35 mouse cellular contexts compared by ENCODE assay signal in the genomic region with DNA sequence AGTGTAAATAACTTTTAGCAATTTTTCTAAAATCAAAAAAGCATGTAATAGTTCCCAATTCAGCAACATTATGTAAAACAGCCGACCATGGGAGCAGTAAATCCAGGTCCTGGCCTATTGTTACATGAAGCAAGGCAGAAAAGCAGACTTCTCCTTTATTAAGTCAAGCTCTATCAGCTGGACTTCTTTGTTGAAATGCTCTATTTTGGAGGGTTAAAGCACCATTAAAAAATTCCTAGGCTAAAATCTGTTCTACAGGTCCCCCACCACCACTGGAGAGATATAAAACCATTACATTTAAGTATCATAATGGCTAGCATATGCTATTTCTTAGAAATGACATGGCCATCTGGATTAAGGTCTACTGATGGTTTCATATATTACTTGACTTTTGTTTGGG.
"Had no signal": no experiment of that assay in that cellular context is flagged by ENCODE, and none has a peak within 500 bp of the region (broad histone marks: within the 10 kb centered on the region; RNA-seq: fewer than 3 reads in every experiment).

No protein-coding gene starts in this region.

- H3K27ac ChIP-seq: heart, embryonic 10.5 days; heart, embryonic 13.5 days; heart, embryonic 15.5 days; hindbrain, embryonic 10.5 days; hindbrain, embryonic 12.5 days; hindbrain, embryonic 13.5 days; hindbrain, embryonic 14.5 days; hindbrain, embryonic 15.5 days; hindbrain, postnatal 0 days; intestine, embryonic 15.5 days; kidney, postnatal 0 days; layer of hippocampus, adult 2 months; left cerebral cortex, adult 2 months had no signal

- H3K27me3 ChIP-seq: heart, embryonic 12.5 days; heart, embryonic 13.5 days; heart, embryonic 15.5 days; hindbrain, embryonic 12.5 days; hindbrain, embryonic 13.5 days; hindbrain, embryonic 15.5 days; intestine, embryonic 15.5 days had no signal

- ATAC-seq: hindbrain, embryonic 16.5 days; hindbrain, postnatal 0 days; inflammation-experienced regulatory T-cells, adult 6 months; intestine, embryonic 15.5 days; intestine, embryonic 16.5 days; intestine, postnatal 0 days had no signal

- H3K36me3 ChIP-seq: heart, embryonic 10.5 days; heart, embryonic 12.5 days; heart, embryonic 13.5 days; heart, embryonic 15.5 days; hindbrain, embryonic 10.5 days; hindbrain, embryonic 12.5 days; hindbrain, embryonic 13.5 days; hindbrain, embryonic 15.5 days; intestine, embryonic 15.5 days had no signal

- H3K4me2 ChIP-seq: heart, embryonic 11.5 days; heart, embryonic 12.5 days; heart, embryonic 13.5 days; heart, embryonic 15.5 days; hindbrain, embryonic 12.5 days; hindbrain, embryonic 13.5 days; hindbrain, embryonic 14.5 days; hindbrain, embryonic 15.5 days; intestine, embryonic 15.5 days had no signal

- H3K9ac ChIP-seq: heart, embryonic 12.5 days; heart, embryonic 13.5 days; heart, embryonic 15.5 days; hindbrain, embryonic 12.5 days; hindbrain, embryonic 13.5 days; hindbrain, embryonic 14.5 days; hindbrain, embryonic 15.5 days; intestine, embryonic 15.5 days had no signal

- H3K9me3 ChIP-seq: heart, embryonic 10.5 days; heart, embryonic 12.5 days; heart, embryonic 13.5 days; heart, embryonic 15.5 days; hindbrain, embryonic 10.5 days; hindbrain, embryonic 12.5 days; hindbrain, embryonic 13.5 days; hindbrain, embryonic 15.5 days; intestine, embryonic 15.5 days had no signal

- H3K4me3 ChIP-seq: heart, embryonic 10.5 days; heart, embryonic 12.5 days; heart, embryonic 13.5 days; heart, embryonic 15.5 days; hindbrain, embryonic 10.5 days; hindbrain, embryonic 12.5 days; hindbrain, embryonic 13.5 days; hindbrain, embryonic 15.5 days; intestine, embryonic 15.5 days; layer of hippocampus, adult 2 months; left cerebral cortex, adult 2 months had no signal

- H3K4me1 ChIP-seq: heart, embryonic 10.5 days; heart, embryonic 12.5 days; heart, embryonic 13.5 days; heart, embryonic 15.5 days; hindbrain, embryonic 10.5 days; hindbrain, embryonic 12.5 days; hindbrain, embryonic 13.5 days; hindbrain, embryonic 15.5 days; intestine, embryonic 15.5 days had no signal

- DNase-seq: heart, postnatal 10 days; heart, postnatal 14 days; heart, postnatal 36 days; heart, postnatal 4 days; kidney, adult 11 months; kidney, adult 18-20 months; kidney, adult 2 months; kidney, adult 8-10 months; kidney, adult 9 months; kidney, postnatal 10 days; kidney, postnatal 14 days; kidney, postnatal 25 days; kidney, postnatal 36 days; kidney, postnatal 4 days; layer of hippocampus, adult 9-11 months; layer of hippocampus, postnatal 36 days had no signal
